Mouse (Mus musculus) kidney, postnatal 0 days (tissue): ENCODE measurements around the gene Nkain1. TPM values are rescaled to one million over a fixed set of nuclear protein-coding genes. Genes with fewer than 3 reads are reported as not detected.

Experiments used
- ATAC-seq: fragments of 200-750 bp; cut with Nextera tagmentation; replicated peaks from 2 replicates; pipeline ENCODE4 v1.8.0; 2017; ENCODE audit warnings: low read depth, moderate number of reproducible peaks, moderate TSS enrichment, moderate library complexity; ENCODE audit not compliant: low FRiP score
- DNase-seq: peaks from one replicate; pipeline ENCODE4 v3.0.0-alpha.2; 2016; ENCODE audit warnings: low spot score
- H3K27ac ChIP-seq: fragments of 300-500 bp; sonication (generic); 2 replicates; pipeline ENCODE4 v1.5.1; 2014; ENCODE audit warnings: mild to moderate bottlenecking
- H3K27me3 ChIP-seq: fragments of 300-500 bp; sonication (generic); 2 replicates; pipeline ENCODE4 v1.6.1; 2014; ENCODE audit warnings: low read length, mixed read lengths; ENCODE audit not compliant: insufficient read depth
- H3K36me3 ChIP-seq: fragments of 300-500 bp; sonication (generic); 2 replicates; pipeline ENCODE4 v1.6.1; 2014; ENCODE audit warnings: low read length, mixed read lengths; ENCODE audit not compliant: insufficient read depth
- H3K4me1 ChIP-seq: fragments of 300-500 bp; sonication (generic); replicated peaks from 2 replicates; pipeline ENCODE4 v1.6.1; 2014; ENCODE audit warnings: antibody characterized with exemption, low read length, mixed read lengths; ENCODE audit not compliant: insufficient read depth
- H3K4me2 ChIP-seq: fragments of 300-500 bp; sonication (generic); 2 replicates; pipeline ENCODE4 v1.6.1; 2014; ENCODE audit warnings: mild to moderate bottlenecking, low read length, moderate library complexity, mixed read lengths
- H3K4me3 ChIP-seq: fragments of 300-500 bp; sonication (generic); replicated peaks from 2 replicates; pipeline ENCODE4 v1.5.1; 2014; ENCODE audit warnings: low read depth, low read length
- H3K9ac ChIP-seq: fragments of 300-500 bp; sonication (generic); 2 replicates; pipeline ENCODE4 v1.6.1; 2014; ENCODE audit warnings: low read depth, low read length
- H3K9me3 ChIP-seq: fragments of 300-500 bp; sonication (generic); replicated peaks from 2 replicates; pipeline ENCODE4 v1.6.1; 2016; ENCODE audit warnings: low read length, inconsistent platforms, mixed read lengths
- CTCF ChIP-seq: IDR thresholded peaks from 2 replicates; pipeline ENCODE4 v1.5.1; 2016; ENCODE audit warnings: antibody characterized with exemption, low read depth, mild to moderate bottlenecking, moderate library complexity
- WGBS: fragments of 180-500 bp; shearing (Covaris S2); extraction: QIAGEN DNeasy Blood & Tissue Kit; methylation state at CpG from one replicate; pipeline ENCODE4 v1.1.7; 2014; 5-methylcytosine and 5-hydroxymethylcytosine counted together
- polyA plus RNA-seq: library from polyadenylated mRNA; unstranded; fragments of >200 nt; fragmentation: Nextera tagmentation; extraction: Ambion mirVana; gene quantifications from 2 replicates; pipeline ENCODE4 v1.2.1, GENCODE M21; 2015

Nkain1 gene
- 1.4 and 1.6 TPM in 2 replicates for polyA plus RNA-seq

DNA sequence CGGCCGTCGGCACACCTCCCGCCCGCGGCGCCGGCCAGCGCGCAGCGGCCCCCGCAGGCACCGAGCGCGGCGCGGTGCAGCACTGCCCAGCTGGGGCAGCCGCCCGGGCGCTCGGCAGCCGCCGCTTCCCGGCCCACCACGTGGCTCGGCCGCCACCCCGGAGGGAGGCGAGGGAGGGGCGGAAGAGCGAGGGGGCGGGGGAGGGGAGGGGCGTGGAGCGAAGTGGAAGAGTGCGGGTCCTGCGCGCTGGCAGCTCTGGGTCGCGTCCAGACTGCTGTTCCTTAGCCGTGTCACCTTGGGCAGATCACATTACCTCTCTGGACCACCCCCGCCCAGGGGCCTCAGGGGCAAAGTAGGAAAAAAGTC, at the start of gene Nkain1:
Nkain1 (minus strand) TSS at position 126 of the 366 bp plus-strand sequence.
- no peaks in the 10 kb centered on the region for H3K9me3 ChIP-seq
- peak within 1 kb of the TSS; percentile 99 for H3K4me2 ChIP-seq
- no peak within 1 kb of the TSS for H3K27ac ChIP-seq
- peak within 1 kb of the TSS; percentile 69 for H3K9ac ChIP-seq
- peak within 1 kb of the TSS; percentile 71 for H3K4me3 ChIP-seq
- no peaks in the 10 kb centered on the region for H3K36me3 ChIP-seq
- under 1% methylated on average over 37 of the region's 41 CpGs for WGBS
- DNase-seq: peak; percentile 57
- peak; percentile 66 for ATAC-seq
- H3K4me1 ChIP-seq: peaks cover 10% of the 10 kb centered on the region; the same call in 1 of the 2 replicates
- no peak for TF ChIP-seq CTCF
- no peaks in the 10 kb centered on the region for H3K27me3 ChIP-seq

DNA sequence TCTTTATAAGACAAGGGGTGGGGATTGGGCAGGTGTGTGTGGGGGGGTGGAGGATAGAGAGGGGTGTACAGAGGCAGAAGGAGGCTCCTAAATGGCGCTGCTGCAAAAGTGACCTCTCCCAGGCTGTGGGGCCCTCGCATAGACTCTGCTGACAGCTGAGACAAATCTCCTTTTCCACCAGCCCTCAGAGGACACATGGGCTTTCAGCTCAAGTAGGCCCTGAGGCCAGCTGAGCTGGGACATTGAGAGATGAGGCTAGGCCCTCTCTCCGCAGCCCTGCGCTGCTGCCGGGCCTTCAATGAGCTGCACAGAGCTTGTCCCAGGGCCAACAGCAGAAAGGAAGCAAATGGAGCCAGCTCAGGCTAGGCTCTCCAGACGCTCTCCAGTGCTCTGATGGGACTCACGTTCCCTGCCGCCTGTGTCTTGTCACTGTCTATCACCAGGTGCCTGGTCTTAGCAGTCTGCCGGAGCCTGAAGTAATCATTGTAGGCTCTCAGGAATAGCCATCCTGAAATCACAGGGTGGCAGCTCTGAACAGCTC, 4.8 kb upstream of the Nkain1 start:
- no peak for TF ChIP-seq CTCF
- ATAC-seq (no peak), DNase-seq (no peak)
- peaks cover 4% of the 10 kb centered on the region; the same call in 1 of the 2 replicates for H3K4me1 ChIP-seq
- H3K9ac ChIP-seq: no peak overlapping the region
- no peaks in the 10 kb centered on the region for H3K27me3 ChIP-seq
- no peak overlapping the region for H3K4me3 ChIP-seq
- no peak overlapping the region for H3K4me2 ChIP-seq
- H3K9me3 ChIP-seq: no peaks in the 10 kb centered on the region
- H3K36me3 ChIP-seq: no peaks in the 10 kb centered on the region
- H3K27ac ChIP-seq: no peak overlapping the region
- WGBS: 61% methylated on average over 9 of the region's 9 CpGs

DNA sequence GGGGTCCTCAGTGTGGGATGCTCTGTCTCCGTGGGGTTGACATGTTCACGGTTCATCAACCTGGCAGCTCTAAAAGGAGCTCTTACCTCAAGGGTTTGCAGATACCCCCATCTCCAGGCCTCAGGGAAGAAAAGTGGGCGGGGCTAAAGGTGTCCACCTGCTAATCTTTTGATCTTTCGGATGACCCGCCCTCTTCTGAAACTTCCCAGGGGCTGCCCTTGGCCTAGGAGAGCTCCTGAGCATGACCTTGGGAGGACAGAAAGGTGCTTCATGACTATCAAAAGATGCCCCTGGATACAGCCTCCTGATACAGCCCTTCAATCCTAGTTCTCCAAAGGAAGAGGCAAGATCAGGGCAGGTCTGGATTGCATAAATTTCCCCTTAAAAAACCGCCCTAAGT, 3.1 kb upstream of the Nkain1 start:
- ATAC-seq (no peak), DNase-seq (no peak)
- Histone ChIP-seq H3K4me2 (no peak overlapping the region), H3K36me3 (no peaks in the 10 kb centered on the region), H3K9me3 (no peaks in the 10 kb centered on the region), H3K27ac (no peak overlapping the region), H3K27me3 (no peaks in the 10 kb centered on the region), H3K4me3 (no peak overlapping the region), H3K4me1 (peaks cover 10% of the 10 kb centered on the region; the same call in 1 of the 2 replicates), H3K9ac (no peak overlapping the region)
- no peak for TF ChIP-seq CTCF
- 68% methylated on average over 6 of the region's 6 CpGs for WGBS

DNA sequence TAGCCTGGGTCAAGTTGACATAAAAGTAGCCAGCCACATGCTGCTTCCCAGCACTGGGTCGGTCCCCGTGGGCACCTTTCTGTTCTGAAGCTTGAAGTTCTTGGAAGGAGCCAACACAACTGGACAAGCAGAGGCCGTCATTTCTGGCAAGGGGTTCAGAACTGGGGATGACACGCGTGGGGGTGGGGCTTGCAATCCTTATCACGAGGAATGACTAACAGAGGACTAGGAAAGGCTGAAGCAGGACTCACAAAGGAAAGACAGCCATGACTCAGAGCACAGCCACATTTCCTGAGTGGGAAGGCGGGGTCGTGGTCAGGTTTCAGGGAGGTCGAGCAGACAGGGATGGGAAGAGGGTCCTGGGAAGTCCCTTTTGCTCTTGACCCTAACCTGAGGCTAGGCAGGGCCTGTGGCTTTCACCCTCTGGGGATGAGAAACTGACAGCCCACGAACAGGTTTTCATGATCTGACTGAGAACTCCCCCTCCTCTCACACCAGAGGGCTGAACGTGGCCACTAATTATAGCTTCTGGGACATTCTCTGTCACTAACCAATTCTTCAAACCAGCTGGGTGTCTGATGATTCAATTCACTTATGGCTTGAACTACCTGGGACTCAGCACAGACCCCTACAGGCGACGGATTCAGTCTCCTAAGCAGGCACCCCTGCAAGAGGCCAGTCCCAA, 2.4 kb upstream of the Nkain1 start:
- Histone ChIP-seq H3K9ac (no peak overlapping the region), H3K36me3 (no peaks in the 10 kb centered on the region), H3K4me2 (no peak overlapping the region), H3K4me1 (peaks cover 10% of the 10 kb centered on the region; the same call in 1 of the 2 replicates), H3K27me3 (no peaks in the 10 kb centered on the region), H3K4me3 (no peak overlapping the region), H3K9me3 (no peaks in the 10 kb centered on the region), H3K27ac (no peak overlapping the region)
- no peak for ATAC-seq
- no peak for DNase-seq
- TF ChIP-seq CTCF: no peak
- 51% methylated on average over 13 of the region's 13 CpGs for WGBS

DNA sequence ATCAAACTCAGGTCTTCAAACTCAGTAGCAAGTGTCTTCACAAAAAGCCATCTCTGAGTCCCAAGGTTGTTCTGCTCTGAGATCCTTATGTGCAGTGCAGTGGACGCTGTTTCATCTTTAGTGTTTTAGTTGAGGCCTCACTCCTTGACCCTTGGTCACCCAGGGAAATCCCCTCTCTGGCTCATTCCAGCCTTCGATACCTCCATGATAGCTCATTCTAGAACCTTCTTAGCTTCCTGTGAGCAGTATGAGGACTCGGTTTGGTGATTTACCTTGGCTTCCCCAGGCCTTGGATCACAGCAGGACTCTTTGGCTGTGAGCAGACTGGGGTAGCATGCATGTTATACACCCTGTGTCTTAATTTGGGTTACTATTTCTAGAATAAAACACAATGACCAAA, 1.6 kb upstream of the Nkain1 start:
- Histone ChIP-seq H3K4me1 (peaks cover 10% of the 10 kb centered on the region; the same call in 1 of the 2 replicates), H3K4me2 (no peak overlapping the region), H3K9me3 (no peaks in the 10 kb centered on the region), H3K4me3 (no peak overlapping the region), H3K36me3 (no peaks in the 10 kb centered on the region), H3K27ac (no peak overlapping the region), H3K9ac (no peak overlapping the region), H3K27me3 (no peaks in the 10 kb centered on the region)
- 87% methylated on average over 3 of the region's 3 CpGs for WGBS
- ATAC-seq (no peak), DNase-seq (no peak)
- no peak for TF ChIP-seq CTCF

DNA sequence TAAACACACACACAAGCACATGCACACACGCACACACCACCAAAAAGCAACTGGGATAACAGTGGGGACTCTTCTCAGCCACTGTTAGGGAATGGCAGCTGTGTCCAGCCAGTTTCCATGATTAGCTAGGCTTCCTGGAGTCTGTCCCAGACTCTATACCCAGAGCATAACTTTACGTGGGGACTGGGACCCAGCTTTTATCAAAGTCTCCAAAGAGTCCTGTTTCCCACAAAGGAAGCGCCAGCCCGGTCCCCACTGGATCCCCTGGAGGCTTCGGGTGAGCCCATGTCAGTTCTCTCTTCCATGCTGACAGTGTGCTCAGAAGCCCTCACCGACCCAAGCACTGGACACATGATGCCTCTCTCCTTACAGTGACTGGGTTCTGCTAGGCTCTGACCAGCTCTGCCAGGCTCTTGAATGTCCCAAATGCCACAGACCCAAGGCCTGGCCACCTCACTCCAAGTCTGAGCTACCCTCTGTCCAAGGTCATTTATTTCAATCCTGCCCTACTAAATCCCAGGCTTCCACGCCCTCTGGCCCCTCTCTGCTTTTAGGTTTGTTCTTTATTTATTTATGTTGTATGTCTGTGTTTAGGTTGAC, 988 bp upstream of the Nkain1 start:
- no peak overlapping the region for H3K4me2 ChIP-seq
- peaks cover 10% of the 10 kb centered on the region; the same call in 1 of the 2 replicates for H3K4me1 ChIP-seq
- H3K36me3 ChIP-seq: no peaks in the 10 kb centered on the region
- WGBS: 80% methylated on average over 7 of the region's 7 CpGs
- no peak for TF ChIP-seq CTCF
- ATAC-seq: no peak
- DNase-seq: no peak
- H3K4me3 ChIP-seq: no peak overlapping the region
- no peak overlapping the region for H3K9ac ChIP-seq
- no peak overlapping the region for H3K27ac ChIP-seq
- no peaks in the 10 kb centered on the region for H3K9me3 ChIP-seq
- H3K27me3 ChIP-seq: no peaks in the 10 kb centered on the region
